Mouse (Mus musculus) testis, adult 2 months (tissue): ENCODE results near the gene Gsc. TPM values are rescaled to one million over a fixed set of nuclear protein-coding genes. Genes with fewer than 3 reads are reported as not detected.

ENCODE experiments used
- H3K27ac ChIP-seq: fragments of 200-500 bp; 2 replicates; pipeline ENCODE4 v1.5.1; 2012; ENCODE audit warnings: low read depth, low read length; ENCODE audit not compliant: control insufficient read depth, insufficient read depth
- H3K27me3 ChIP-seq: fragments of 200-500 bp; 2 replicates; pipeline ENCODE4 v1.6.1; 2012; ENCODE audit warnings: mild to moderate bottlenecking, low read length, moderate library complexity; ENCODE audit not compliant: control insufficient read depth, insufficient read depth
- H3K36me3 ChIP-seq: fragments of 200-500 bp; 2 replicates; pipeline ENCODE4 v1.6.1; 2012; ENCODE audit warnings: mild to moderate bottlenecking, low read length; ENCODE audit not compliant: control insufficient read depth, insufficient read depth
- H3K4me1 ChIP-seq: fragments of 200-500 bp; 2 replicates; pipeline ENCODE4 v1.6.1; 2012; ENCODE audit warnings: low read length; ENCODE audit not compliant: control insufficient read depth, insufficient read depth
- H3K4me3 ChIP-seq: fragments of 200-500 bp; 2 replicates; pipeline ENCODE4 v1.5.1; 2012; ENCODE audit warnings: low read depth, mild to moderate bottlenecking, low read length, moderate library complexity, mixed read lengths; ENCODE audit not compliant: control insufficient read depth
- CTCF ChIP-seq: fragments of 200-500 bp; IDR thresholded peaks from 2 replicates; pipeline ENCODE4 v1.5.1; 2012; ENCODE audit warnings: low read depth, mild to moderate bottlenecking, inconsistent platforms, low read length, moderate library complexity; ENCODE audit not compliant: control insufficient read depth, insufficient read depth, insufficient replicate concordance
- POLR2A ChIP-seq: fragments of 200-500 bp; IDR thresholded peaks from 2 replicates; pipeline ENCODE4 v1.6.1; 2012; ENCODE audit warnings: low read depth, mild to moderate bottlenecking, inconsistent platforms, low read length, moderate library complexity; ENCODE audit not compliant: control insufficient read depth
- polyA plus RNA-seq: library from polyadenylated mRNA; depleted of rRNA; stranded (reverse); fragments of >200 nt; gene quantifications from 2 replicates; pipeline ENCODE4 v1.2.3, GENCODE M21; 2012; rRNA removed

Gene Gsc
- polyA plus RNA-seq, 1 experiment: 2.2 TPM

- no peak overlapping the region for H3K4me3 ChIP-seq
- peaks cover 2% of the 10 kb centered on the region; the same call in 1 of the 2 replicates for H3K4me1 ChIP-seq
- no peaks in the 10 kb centered on the region for H3K36me3 ChIP-seq
- H3K27me3 ChIP-seq: no peaks in the 10 kb centered on the region
- no peak for TF ChIP-seq CTCF
- no peak for TF ChIP-seq POLR2A
- no peak overlapping the region for H3K27ac ChIP-seq
Observed at GRCm38 (mm10) chr12:104431359-104431758, 41.8 kb downstream of the Gsc start.

- Histone ChIP-seq H3K4me3 (no peak overlapping the region), H3K4me1 (peaks cover 4% of the 10 kb centered on the region), H3K36me3 (no peaks in the 10 kb centered on the region), H3K27me3 (no peaks in the 10 kb centered on the region), H3K27ac (no peak overlapping the region)
- TF ChIP-seq CTCF (peak; percentile 78; the same call in 1 of the 2 replicates), POLR2A (no peak)
Observed at GRCm38 (mm10) chr12:104426915-104427314, 46.2 kb downstream of the Gsc start.

- TF ChIP-seq POLR2A (no peak), CTCF (no peak)
- H3K27ac ChIP-seq: no peak overlapping the region
Observed at GRCm38 (mm10) chr12:104425591-104425990, 47.5 kb downstream of the Gsc start.

DNA sequence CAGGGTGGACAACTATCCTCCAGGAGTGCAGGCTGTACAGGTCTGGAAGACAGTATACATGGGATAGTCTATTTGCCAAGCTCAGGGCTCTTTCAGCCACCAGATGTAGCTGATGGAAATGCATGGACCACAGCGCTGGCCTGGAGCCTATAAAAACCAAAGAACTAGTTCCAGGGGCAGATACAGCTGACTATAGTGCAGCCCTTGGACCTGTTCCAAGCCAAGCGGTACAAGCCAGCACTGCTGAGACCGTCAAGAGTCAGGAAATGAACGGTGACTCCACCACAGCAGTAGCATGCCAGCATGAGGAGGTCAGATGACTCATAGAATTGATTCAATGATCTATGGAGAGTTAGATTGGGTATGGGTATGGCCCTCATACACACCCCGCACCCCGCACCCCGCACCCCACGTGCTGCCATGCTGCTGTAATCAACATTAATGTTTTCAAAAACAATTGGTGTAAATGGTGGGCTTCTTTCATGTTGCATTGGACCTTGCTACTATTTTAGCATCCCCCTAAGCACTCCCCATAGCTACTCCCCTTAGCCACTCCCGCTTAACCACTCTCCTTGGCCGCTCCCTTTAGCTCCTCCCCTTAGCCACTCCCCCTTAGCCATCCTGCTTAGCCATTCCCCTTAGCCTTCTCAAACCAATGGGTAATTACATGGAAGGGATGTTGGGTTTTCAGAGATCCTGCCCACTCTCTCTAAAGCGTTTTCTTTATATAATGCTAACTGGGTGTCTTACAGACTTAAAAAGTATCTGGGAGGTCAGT lies 50.3 kb downstream of the Gsc start:
- no peak overlapping the region for H3K27ac ChIP-seq
- H3K4me1 ChIP-seq: peaks cover 4% of the 10 kb centered on the region
- H3K27me3 ChIP-seq: no peaks in the 10 kb centered on the region
- no peak overlapping the region for H3K4me3 ChIP-seq
- H3K36me3 ChIP-seq: no peaks in the 10 kb centered on the region
- TF ChIP-seq CTCF: no peak
- TF ChIP-seq POLR2A: no peak

More at GRCm38 (mm10) chr12:104425591-104425990, 47.5 kb downstream of the Gsc start:
- Histone ChIP-seq H3K4me3 (no peak overlapping the region), H3K36me3 (no peaks in the 10 kb centered on the region), H3K4me1 (peaks cover 4% of the 10 kb centered on the region), H3K27me3 (no peaks in the 10 kb centered on the region)

Other genes starting within 250 kb of the Gsc start
- gene Serpina3g, start 237.1 kb downstream of the Gsc start, polyA plus RNA-seq: 8.0 and 14.4 TPM in 2 replicates
- gene Serpina3i, start 210.2 kb downstream of the Gsc start, polyA plus RNA-seq: 0.06 and 0.57 TPM in 2 replicates
- not detected in 2 replicates for gene Serpina3j, start 158.8 kb downstream of the Gsc start, polyA plus RNA-seq
- gene Serpina3k, start 134.8 kb downstream of the Gsc start, polyA plus RNA-seq: 0.13 and 0.17 TPM in 2 replicates
- gene Serpina3m, start 134.8 kb downstream of the Gsc start, polyA plus RNA-seq: not detected in 2 replicates
- gene Serpina3n, start 66.6 kb downstream of the Gsc start, polyA plus RNA-seq: 4.4 and 8.8 TPM in 2 replicates